Mouse (Mus musculus): ENCODE data around the gene Pi4kb.
"Not testable (repeated sequence)": the region's sequence is repeated elsewhere in the genome, so short reads cannot be mapped to it uniquely, and the experiment has no call there.

Gene Pi4kb

DNA sequence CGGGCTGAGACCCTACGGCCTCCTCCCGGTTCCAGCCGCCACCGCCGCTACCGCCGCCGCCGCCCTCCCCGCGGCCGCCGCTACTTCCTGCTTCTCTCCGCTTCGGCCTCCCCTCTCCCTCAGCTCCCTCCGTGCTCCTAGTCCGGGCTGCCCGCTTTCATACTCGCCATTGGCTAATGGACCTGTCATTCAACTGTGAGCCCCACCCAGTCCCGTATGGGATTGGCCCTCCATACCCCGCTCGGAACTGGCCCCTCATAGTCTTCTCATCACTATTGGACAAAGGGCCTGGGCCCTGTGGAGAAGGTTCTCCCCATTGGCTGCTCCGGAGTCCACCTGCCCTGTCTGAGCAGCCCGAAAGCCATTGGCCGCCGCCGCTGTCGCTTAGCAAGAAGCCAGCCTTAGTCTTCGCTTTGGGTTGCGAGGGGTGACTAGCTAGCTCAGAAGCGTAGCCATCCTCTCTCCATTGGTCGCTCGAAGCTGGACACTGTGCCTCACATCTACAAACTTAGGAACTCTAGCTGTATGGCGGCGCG, 40.9 kb downstream of the Pi4kb start, which contains the start of gene Zfp687:
Gene Zfp687, minus strand, starts transcription at position 112 of the 536 bp plus-strand sequence.
- DNase-seq (ENCODE audit: low spot score) = peak; percentile 100

DNA sequence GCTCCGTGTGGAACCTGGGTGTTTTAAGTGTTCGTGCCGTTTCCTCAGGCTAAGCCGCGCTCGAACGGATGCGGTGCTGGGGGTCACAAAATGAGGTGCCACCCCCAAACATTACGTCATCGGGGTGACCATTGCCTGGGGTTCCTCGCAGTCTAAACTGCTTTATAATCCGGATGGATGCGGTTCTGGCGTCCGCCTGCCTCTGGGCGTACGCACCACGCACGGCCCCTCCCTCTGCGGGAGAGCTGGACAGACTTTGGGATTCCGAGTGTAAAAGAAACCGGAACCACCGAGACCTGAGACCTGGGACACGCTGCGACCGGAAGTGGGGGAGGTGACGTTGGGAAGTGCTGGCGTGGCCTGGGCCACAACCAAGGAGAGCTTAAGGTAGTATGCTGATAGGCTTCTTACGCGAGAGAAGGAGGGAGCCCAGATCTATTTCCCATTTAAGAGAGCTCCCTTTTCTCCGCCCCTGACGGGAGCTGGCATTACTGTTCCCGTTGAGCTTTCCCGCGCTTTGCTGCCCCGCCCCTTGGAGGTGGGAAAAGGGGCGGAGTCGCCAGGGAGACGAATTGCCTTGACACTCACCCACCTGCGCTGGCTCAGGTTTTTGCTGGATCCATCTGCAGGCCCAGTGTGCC, 41.5 kb downstream of the Pi4kb start:
- peak; percentile 95 for DNase-seq (ENCODE audit: low spot score)

DNA sequence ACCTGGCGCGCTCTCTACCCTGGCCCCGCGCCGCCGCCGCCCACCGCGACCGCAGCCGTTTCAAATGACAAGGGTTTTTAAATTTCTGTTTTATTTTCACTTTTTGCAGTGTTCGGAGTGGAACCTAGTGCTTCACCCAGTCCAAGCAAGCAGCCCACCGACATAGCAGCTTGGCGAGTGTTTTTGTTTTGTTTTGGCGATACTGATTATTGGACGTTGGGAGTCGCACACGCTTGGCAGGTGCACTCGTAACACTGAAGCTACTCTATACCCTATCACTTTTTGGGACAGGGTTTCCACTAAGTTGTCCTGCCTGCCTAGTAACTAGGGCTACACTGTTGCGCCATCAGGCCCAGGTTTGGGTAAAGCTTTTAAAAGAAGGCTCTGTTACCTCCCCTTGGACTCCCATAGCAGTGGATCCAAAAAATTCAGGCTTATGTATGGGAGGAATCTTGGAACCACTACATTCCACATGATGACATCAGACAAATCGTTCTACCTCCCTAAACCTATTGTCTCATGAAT, 42.1 kb downstream of the Pi4kb start:
- no peak for DNase-seq (ENCODE audit: low spot score)

DNA sequence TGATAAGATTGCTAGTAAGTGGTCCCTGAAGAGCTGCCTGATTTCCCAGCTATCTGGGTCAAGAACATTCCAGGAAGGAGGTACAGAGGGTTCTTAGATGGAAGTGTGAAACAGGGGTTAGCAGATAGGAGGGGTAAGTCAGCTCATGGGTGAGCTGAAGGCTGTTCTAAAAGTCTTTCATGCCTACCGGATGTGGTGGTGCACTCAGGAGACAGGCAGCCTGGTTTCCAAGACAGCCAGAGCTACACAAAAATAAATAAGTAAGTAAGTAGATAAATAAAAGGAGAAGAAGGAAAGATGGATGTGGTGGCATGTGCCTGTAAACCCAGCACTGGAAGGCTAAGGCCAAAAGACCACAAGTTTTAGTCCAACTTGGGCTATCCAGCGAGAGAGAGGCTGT, 44.2 kb downstream of the Pi4kb start:
- DNase-seq (ENCODE audit: low spot score) = peak; percentile 7

DNA sequence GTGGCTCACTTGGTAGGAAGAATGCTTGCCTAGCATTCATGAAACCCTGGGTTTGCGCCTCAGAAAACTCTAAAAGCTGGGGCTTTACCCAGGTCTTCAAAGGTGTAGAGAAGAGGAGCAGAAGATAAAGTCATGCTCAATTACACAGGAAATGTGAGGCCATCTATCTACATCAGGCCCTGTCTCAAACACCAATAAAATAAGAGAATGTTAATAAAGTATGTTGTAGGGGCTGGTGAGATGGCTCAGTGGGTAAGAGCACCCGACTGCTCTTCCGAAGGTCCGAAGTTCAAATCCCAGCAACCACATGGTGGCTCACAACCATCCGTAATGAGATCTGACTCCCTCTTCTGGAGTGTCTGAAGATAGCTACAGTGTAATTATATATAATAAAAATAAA, 46.4 kb downstream of the Pi4kb start:
- not testable (repeated sequence) for DNase-seq (ENCODE audit: low spot score)

DNA sequence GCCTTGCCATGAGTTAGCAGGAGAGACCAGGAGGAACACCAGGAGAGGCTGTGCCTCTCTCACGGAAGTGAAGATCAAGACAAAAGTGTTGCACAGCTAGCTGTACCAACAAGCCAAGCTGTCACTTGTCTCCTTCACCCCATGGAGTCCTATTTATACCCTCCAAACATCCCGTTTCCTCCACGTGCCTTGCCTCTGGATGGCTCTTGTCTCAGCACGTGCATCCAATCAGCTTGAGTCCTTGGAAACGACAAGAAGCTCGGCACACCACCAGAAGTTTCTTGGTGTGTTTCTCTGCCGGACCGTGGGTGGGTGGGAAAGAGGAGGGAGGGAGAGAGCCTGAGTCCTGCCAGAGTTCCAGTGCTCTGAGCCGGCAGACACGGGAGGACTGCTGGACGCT, 50.0 kb downstream of the Pi4kb start:
- DNase-seq (ENCODE audit: low spot score) = peak; percentile 74

DNA sequence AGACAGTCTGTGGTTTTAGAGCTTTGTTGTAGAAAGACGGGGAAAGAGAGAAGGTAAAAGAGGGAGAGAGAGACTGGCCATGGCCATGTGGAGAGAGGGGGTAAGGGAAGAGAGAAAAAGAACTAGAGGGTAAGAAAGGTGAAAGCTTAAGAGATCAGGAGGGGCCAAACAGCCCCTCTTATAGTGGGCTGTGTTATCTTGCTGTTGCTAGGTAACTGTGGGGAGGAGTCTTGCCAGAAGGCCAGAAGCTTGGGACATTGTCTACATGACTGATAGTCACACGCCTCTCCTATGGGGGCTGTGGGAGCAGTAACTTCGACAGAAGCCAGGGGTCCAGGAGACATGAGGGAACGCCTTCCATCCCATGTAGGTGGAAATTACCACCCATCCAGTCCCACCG, 50.7 kb downstream of the Pi4kb start:
- DNase-seq (ENCODE audit: low spot score) = no peak

DNA sequence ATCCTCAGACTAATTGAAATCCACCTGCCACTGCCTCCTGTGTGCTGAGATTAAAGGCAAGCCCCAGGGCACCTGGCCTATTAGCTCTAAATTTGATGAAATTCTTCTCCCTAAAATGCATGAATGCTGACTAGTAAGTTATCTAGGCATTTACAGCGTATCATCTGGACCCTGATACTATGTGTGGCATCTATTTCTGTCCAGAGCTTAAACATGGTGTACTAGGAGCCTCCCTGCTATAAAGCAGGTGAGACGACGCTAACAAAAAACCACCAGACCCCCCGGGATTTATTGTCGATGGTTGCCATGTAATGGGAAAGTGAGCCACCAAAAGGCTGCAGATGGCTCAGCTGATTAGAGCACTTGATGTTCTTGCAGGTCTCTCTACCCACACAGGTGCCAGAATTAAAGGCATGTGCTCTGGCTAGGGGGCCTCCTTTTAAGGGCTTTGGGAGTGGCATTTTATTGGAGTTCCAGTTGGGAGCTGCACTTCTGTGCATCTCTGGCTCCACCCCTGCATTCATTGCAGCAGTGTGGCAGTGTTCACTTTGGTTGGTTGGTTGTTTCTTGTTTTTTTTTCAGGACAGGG, 52.6 kb downstream of the Pi4kb start:
- DNase-seq (ENCODE audit: low spot score) = no peak

DNA sequence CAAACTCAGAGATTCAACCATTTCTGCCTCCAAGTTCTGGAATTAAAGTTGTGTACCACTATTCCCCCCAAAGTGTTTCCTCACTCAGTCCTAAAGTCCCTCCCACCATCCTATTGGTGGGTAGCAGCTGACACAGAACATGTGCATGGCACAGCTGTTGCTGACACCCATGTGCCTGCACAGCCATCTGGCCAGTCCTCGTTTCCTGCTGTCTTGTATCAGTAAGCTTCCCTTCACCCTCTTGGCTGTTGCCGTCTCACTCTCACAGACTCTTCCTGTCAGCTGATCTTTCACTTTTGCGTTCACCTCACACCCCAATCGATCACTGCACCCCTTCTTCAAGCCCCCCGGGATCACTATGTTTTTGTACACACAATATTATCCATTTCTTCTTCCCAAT, 53.2 kb downstream of the Pi4kb start:
- DNase-seq (ENCODE audit: low spot score) = peak; percentile 9

DNA sequence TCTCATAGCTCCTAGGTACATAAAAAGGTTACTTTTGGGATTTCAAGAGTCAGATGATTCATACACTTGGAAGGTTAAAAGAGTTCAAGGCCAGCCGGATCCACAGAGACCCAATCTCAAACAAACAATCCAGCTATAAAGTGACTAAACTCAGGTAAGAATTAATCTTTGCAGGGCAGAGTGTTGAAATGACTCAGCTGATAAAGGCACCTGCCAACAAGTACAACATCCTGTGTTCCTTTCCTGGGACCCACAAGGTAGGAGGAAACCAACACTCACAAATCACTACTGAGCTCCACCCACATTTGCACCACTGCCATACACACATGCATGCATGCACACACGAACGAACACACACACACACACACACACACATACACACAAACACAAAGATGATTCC, 54.1 kb downstream of the Pi4kb start:
- peak; percentile 14 for DNase-seq (ENCODE audit: low spot score)

DNA sequence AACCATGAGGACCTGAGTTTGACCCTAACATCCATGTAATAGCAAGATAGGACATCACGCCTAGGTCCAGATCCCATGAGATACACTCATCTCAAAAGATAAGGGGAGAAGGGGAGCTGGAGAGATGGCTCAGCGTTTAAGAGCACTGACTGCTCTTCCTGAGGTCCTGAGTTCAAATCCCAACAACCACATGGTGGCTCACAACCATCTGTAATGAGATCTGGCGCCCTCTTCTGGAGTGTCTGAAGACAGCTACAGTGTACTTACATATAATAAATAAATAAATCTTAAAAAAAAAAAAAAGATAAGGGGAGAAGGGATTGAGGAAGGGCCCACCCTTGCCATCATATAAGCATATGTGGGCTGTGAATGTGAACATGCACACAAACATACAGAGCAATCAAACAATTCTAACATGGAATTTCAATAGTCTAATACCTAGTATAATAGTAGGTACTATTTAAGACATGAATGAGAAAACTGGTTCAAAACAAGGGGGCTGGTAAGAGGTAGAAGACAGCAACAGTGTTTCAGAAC, 54.8 kb downstream of the Pi4kb start:
- not testable (repeated sequence) for DNase-seq (ENCODE audit: low spot score)

DNA sequence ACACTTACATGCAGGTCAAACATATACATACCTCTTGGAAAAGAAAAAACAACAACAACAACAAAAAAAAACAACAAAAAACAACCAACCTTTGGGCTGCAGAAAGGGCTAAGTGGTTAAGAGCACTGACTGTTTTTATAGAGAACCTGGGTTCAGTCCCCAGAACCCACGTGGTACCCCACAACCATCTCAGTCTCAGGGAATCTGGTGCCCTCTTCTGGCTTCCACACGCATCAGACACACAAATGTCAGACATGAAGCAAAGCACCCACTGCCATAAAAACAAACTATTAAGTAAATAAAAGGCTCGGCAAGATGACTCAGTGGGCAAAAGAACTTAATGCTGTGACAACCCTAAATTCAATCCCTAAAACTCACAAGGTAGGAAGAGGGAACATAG, 55.4 kb downstream of the Pi4kb start:
- DNase-seq (ENCODE audit: low spot score) = no peak

DNA sequence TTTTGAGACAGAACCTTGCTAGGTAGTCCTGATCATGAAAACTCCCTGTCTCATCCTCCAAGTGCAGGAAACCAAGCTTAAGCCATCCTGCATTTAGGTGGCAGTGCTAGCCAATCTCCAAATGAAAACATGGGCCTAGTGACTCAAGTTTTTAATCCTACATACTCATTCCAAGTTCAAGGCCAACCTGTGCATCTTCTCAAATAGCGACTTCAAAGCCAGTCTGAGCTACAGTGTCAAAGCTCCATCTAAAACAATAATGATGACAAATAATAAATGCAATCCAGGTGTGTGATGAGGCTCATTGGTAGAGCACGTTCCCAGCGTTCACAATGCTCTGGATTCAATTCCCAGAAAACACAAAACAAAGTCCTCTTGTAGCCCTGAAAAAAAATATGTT, 67.1 kb downstream of the Pi4kb start:
- no peak for DNase-seq (ENCODE audit: low spot score)

DNA sequence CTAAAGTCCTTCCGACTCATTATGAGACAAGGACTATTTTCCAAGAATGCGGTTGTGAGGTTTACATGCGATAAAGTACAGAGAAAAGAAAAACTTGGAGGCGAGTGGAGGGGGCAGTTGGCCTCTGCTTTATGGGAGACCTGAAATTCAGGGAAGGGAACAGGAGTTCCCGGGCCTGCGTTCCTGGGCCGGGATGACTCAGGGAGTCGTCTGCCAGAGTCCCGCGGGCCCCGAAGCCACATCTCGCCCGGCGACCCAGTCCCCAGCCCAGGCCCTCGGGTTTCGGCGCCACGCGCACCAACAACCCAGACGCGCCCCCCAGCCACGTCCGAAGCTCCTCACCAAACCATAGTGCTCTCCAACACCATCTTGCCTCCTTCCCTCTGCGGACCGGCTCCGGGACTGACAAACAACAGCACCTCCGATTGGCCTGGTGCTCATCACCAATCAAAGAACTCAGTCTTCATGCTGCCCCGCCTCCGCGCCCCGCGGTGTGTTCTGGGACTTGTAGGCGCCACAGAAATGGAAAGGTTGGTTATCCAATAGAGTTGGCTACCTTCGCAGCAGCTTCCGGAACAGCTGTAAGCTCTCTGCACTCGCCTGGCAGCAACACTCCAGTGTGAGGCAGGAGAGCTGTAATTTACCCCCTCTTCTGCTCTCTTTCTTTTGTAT, 67.8 kb downstream of the Pi4kb start, which contains the start of gene Psmd4:
Gene Psmd4, minus strand, starts transcription at position 449 of the 672 bp plus-strand sequence.
- peak; percentile 99 for DNase-seq (ENCODE audit: low spot score)

DNA sequence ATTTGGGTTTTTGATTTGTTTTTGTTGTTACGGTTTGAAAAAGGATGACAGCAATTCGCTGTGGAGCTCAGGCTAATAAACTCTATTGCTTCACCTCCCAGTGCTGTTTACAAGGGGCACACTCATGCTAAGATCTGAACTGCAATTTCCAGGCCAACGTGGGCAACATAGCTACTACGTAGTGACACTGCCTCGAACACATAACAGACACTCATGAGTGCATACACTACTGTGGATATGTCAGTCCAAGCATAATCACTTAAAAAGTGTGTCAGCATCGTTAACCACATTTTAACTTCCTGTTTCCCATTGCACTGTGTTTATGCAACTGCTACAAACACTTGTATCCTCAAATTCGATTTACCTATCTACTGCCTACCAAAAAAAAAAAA, 68.3 kb downstream of the Pi4kb start:
- DNase-seq (ENCODE audit: low spot score) = no peak

DNA sequence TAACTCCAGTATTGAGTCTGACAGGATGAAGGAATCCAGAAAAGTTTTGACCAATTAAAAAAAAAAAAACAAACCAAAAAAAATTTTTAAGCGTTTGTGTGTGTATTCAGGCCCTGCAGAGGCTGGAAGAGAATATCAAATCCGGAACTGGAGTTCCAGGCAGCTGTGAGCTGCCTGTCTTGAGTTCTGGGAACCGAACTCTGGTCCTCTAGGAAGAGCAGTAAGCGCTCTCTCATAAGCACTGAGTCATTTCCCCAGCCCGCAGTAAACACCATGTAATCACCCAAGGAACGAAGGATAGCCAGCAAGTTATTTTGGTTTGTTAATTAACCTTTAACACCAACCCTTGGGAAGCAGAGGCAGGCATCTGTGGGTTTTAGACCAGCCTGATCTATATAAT, 68.7 kb downstream of the Pi4kb start:
- no peak for DNase-seq (ENCODE audit: low spot score)

DNA sequence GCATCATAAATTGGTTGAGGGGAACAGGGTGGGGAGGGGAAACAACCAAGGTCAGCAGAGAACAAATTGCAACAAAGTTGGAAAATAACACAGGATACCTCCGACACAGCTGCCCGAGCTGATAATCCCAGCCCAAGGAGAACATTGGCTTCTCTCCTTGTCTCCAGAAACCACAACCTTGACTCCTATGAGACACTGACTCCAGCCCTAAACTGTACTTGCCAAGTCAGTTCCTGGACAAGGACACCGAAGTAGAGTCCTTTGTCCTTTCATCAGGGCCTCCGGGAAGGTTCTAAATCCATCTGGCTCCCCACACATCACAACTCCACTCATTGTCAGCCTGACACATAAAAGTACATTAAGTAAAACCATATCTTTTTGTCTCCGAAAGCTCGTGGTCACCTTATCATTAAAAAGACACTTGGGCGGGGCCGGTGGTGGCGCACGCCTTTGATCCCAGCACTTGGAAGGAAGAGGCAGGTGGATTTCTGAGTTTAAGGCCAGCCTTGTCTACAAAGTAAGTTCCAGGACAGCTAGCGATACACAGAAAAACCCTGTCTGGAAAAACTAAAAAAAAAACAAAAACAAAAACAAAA, 72.0 kb downstream of the Pi4kb start:
- no peak for DNase-seq (ENCODE audit: low spot score)

DNA sequence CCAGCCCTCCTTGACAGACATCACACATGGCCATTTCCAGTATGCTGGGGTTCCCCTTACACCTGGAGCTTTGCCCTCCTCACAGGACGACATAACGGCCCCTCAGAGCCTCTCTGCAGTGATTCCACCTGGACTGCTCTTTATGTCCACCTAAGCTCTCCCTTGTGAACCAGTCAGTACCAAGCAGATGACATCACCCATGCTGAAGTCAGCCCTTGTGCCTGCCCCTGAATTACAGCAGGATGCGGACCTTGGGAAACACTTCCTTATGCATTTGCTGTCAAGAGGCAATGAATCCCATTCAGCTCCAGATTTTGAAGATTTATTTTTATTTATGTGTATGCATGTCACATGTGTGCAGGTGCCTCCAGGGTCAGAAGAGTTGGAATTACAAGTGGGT, 73.4 kb downstream of the Pi4kb start:
- no peak for DNase-seq (ENCODE audit: low spot score)

DNA sequence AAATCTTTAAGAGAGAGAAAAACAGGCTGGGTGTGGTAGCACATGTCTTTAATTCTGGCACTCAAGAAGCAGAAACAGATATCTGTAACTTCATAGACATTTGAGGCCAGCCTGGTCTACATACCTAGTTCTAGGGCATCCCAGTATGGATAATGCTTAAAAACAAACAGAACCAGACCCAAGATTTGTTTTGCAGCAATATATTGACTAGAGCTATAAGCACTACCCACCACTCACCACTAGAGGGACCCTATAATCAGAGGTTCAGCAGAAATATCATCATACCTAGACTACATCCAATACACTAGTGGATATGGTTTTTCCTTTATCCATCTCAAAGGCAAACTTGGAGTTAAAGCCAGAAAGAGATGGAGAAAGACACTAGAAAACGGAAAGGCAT, 78.4 kb downstream of the Pi4kb start:
- peak; percentile 63 for DNase-seq (ENCODE audit: low spot score)

DNA sequence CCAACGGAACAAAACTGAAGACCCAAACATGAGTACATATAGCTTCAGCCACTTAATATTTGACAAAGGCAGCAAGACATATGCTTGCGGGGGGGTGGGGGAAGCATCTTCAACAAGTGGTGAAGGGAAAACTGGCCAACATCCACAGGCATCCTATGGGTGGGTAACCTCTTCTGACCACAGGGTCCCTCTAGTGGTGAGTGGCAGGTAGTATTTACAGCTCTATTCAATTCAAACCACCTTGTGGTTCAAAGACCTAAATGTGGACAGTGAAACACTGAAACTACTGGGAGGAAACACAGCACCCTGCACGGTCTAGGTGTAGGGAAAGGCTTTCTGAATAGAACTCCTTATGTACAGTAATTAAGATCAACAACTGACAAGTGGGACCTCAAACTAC, 79.2 kb downstream of the Pi4kb start:
- DNase-seq (ENCODE audit: low spot score) = peak; percentile 51

DNA sequence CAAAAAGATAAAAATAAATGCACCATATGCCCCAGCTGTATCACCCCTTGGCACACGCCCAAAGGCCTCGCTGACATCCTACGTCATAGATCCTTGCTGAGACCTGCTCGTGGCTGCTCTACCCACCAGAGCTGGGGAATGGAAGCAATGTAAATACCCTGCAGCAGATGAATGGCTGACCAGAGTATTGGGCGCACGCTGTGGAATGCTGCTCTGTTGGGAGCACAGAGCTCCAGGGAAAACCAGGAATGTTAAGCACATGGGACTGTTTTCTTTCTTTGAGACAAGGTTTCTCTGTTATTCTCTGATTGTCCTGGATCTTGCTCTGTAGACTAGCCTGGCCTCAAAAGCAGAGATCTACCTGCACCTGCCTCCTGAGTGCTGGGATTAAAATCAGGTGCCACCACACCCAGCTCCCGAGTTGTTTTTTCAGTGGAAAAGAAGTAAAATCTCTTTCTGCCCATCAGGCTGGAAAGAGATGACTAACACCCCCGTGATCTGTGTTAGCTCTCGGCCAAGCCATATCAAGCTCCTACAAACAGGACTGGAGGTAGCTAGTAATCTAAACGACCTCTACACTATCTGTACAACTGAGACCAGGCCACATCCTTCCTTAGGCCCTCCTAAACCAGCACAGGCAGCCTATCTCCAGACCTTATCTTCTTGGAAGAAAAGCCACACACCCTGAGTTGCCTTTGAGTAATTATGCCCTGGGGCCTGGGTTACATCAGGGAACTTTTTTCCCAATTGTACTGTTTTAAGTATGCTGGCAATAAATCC, 80.1 kb downstream of the Pi4kb start:
- no peak for DNase-seq (ENCODE audit: low spot score)

Measured in lung, postnatal 25 days (tissue).